Comparison of ENCODE assay signal across 8 mouse cellular contexts in genomic region chr11:3451701-3452163, GRCm38 (mm10). TPM values are rescaled to one million over a fixed set of nuclear protein-coding genes. Genes with fewer than 3 reads are reported as not detected.
DNase-seq lines count a peak whose midpoint lies in the region; ATAC-seq and TF ChIP-seq lines count a peak whose summit lies in the region.

No protein-coding gene starts in this region.

- intact Hi-C loops in heart, postnatal 10 days (cut with DNase I), result loop anchor here (2.0 to 5.0 kb wide), 3 partner anchors 43 to 119 kb away; partner anchors contain the start of genes Limk2 and Pik3ip1
- intact Hi-C loops in left cerebral cortex, postnatal 14 days (cut with DNase I), result loop anchor here (5.0 kb wide), 1 partner anchor 64 kb away; no protein-coding TSS in a partner anchor

- peak; percentile 77 for DNase-seq in heart, embryonic 10.5 days (ENCODE audit: low spot score)
- DNase-seq in heart, postnatal 10 days, result no peak
- DNase-seq in A20 (ENCODE audit: low read depth, low spot score) (peak; percentile 75), adipocyte (ENCODE audit: low spot score) (no peak)
- DNase-seq in adrenal gland, postnatal 36 days, result peak; percentile 63 to 76
- no peak for DNase-seq in forebrain, postnatal 0 days
- peak; percentile 35 to 43 for DNase-seq in left cerebral cortex, postnatal 14 days (ENCODE audit: low spot score in 2 of 2)

- peak overlapping the region; percentile 88 for H3K9ac ChIP-seq in forebrain, postnatal 0 days

- no peaks in the 10 kb centered on the region for H3K27me3 ChIP-seq in heart, embryonic 10.5 days (ENCODE audit: insufficient read depth, poor library complexity, severe bottlenecking)
- H3K27me3 ChIP-seq in forebrain, postnatal 0 days (ENCODE audit: insufficient read depth, low read length), result no peaks in the 10 kb centered on the region

- peak overlapping the region; percentile 90 for H3K4me3 ChIP-seq in heart, embryonic 10.5 days
- H3K4me3 ChIP-seq in forebrain, postnatal 0 days (ENCODE audit: low read depth, low read length), result peak overlapping the region; percentile 92

- TF ChIP-seq CTCF in forebrain, postnatal 0 days (IDR thresholded peaks at IDR 0.05; ENCODE audit: low read depth), result no peak

- H3K4me2 ChIP-seq in forebrain, postnatal 0 days (ENCODE audit: low read depth), result peak overlapping the region; percentile 87

- H3K27ac ChIP-seq in heart, embryonic 10.5 days, result peak overlapping the region; percentile 94
- H3K27ac ChIP-seq in forebrain, postnatal 0 days (ENCODE audit: low read depth, low read length), result peak overlapping the region; percentile 81

- no peaks in the 10 kb centered on the region for H3K9me3 ChIP-seq in heart, embryonic 10.5 days
- no peaks in the 10 kb centered on the region for H3K9me3 ChIP-seq in forebrain, postnatal 0 days (ENCODE audit: low read length)

- WGBS in heart, embryonic 10.5 days, result 1% methylated on average over 20 of the region's 20 CpGs
- WGBS in forebrain, postnatal 0 days, result under 1% methylated on average over 20 of the region's 20 CpGs

- peak; percentile 32 for ATAC-seq in forebrain, postnatal 0 days
- peak; percentile 39 for ATAC-seq in megakaryocyte-erythroid progenitor cell, adult 5-6 weeks (replicated peaks; ENCODE audit: low FRiP score, low TSS enrichment, poor library complexity, severe bottlenecking)

- H3K4me1 ChIP-seq in heart, embryonic 10.5 days, result peaks cover 5% of the 10 kb centered on the region
- peaks cover 8% of the 10 kb centered on the region; the same call in 1 of the 2 replicates for H3K4me1 ChIP-seq in forebrain, postnatal 0 days (ENCODE audit: insufficient read depth)

- peaks cover 20% of the 10 kb centered on the region for H3K36me3 ChIP-seq in heart, embryonic 10.5 days
- H3K36me3 ChIP-seq in forebrain, postnatal 0 days (ENCODE audit: insufficient read depth), result no peaks in the 10 kb centered on the region

RNA-seq across cellular contexts. Expression of gene Rnf185, which starts 0.4 kb away (rescaled TPM):
- 29.8 and 31.0 TPM in 2 replicates for polyA plus RNA-seq in heart, embryonic 10.5 days (2016; fragmentation: Nextera tagmentation; extraction: Ambion mirVana)
- 10 to 100 TPM; 27.9 to 28.0 TPM for total RNA-seq in heart, postnatal 10 days (2021)
- total RNA-seq in adrenal gland, postnatal 36 days (2021), result 10 to 100 TPM; 30.8 to 42.9 TPM
- total RNA-seq in forebrain, postnatal 0 days (2014; rRNA removed), result 35.9 and 38.8 TPM in 2 replicates
- polyA plus RNA-seq in forebrain, postnatal 0 days (2015; fragmentation: Nextera tagmentation; extraction: Ambion mirVana), result 36.3 and 36.9 TPM in 2 replicates
- total RNA-seq in left cerebral cortex, postnatal 14 days (2021), result 10 to 100 TPM; 21.7 to 22.4 TPM
- 7.1 and 8.4 TPM in 2 replicates for total RNA-seq in megakaryocyte-erythroid progenitor cell, adult 5-6 weeks (2014; fragmentation: Nextera tagmentation)
- 3.0 and 4.6 TPM in 2 replicates for total RNA-seq in megakaryocyte-erythroid progenitor cell, adult 5-6 weeks (2017)

RNA-seq across cellular contexts. Expression of gene Pla2g3, which starts 36.4 kb away (rescaled TPM):
- 0.21 and 0.70 TPM in 2 replicates for polyA plus RNA-seq in heart, embryonic 10.5 days (2016; fragmentation: Nextera tagmentation; extraction: Ambion mirVana)
- under 1 TPM in 1 of 2 experiments, not detected in 1; 0.10 TPM for total RNA-seq in heart, postnatal 10 days (2021)
- under 1 TPM in 1 of 2 experiments, not detected in 1; 0.20 TPM for total RNA-seq in adrenal gland, postnatal 36 days (2021)
- 21.3 and 26.2 TPM in 2 replicates for total RNA-seq in forebrain, postnatal 0 days (2014; rRNA removed)
- polyA plus RNA-seq in forebrain, postnatal 0 days (2015; fragmentation: Nextera tagmentation; extraction: Ambion mirVana), result 9.4 and 11.9 TPM in 2 replicates
- 1 to 10 TPM; 3.6 to 7.2 TPM for total RNA-seq in left cerebral cortex, postnatal 14 days (2021)
- total RNA-seq in megakaryocyte-erythroid progenitor cell, adult 5-6 weeks (2014; fragmentation: Nextera tagmentation), result 0.12 TPM in 1 of 2 replicates, not detected in the other
- total RNA-seq in megakaryocyte-erythroid progenitor cell, adult 5-6 weeks (2017), result 0.28 TPM in 1 of 2 replicates, not detected in the other

RNA-seq across cellular contexts. Expression of gene Limk2, which starts 42.7 kb away (rescaled TPM):
- 68.8 and 73.9 TPM in 2 replicates for polyA plus RNA-seq in heart, embryonic 10.5 days (2016; fragmentation: Nextera tagmentation; extraction: Ambion mirVana)
- total RNA-seq in heart, postnatal 10 days (2021), result 10 to 100 TPM; 25.2 to 27.7 TPM
- total RNA-seq in adrenal gland, postnatal 36 days (2021), result 10 to 100 TPM; 15.6 to 25.4 TPM
- total RNA-seq in forebrain, postnatal 0 days (2014; rRNA removed), result 148 and 173 TPM in 2 replicates
- polyA plus RNA-seq in forebrain, postnatal 0 days (2015; fragmentation: Nextera tagmentation; extraction: Ambion mirVana), result 87.7 and 98.6 TPM in 2 replicates
- total RNA-seq in left cerebral cortex, postnatal 14 days (2021), result 100 to 1,000 TPM; 101 to 104 TPM
- 23.6 and 24.4 TPM in 2 replicates for total RNA-seq in megakaryocyte-erythroid progenitor cell, adult 5-6 weeks (2014; fragmentation: Nextera tagmentation)
- total RNA-seq in megakaryocyte-erythroid progenitor cell, adult 5-6 weeks (2017), result 15.8 and 24.5 TPM in 2 replicates

RNA-seq across cellular contexts. Expression of gene Inpp5j, which starts 52.9 kb away (rescaled TPM):
- 2.8 and 9.7 TPM in 2 replicates for polyA plus RNA-seq in heart, embryonic 10.5 days (2016; fragmentation: Nextera tagmentation; extraction: Ambion mirVana)
- 10 to 100 TPM; 15.4 to 19.1 TPM for total RNA-seq in heart, postnatal 10 days (2021)
- under 1 TPM; 0.66 to 0.76 TPM for total RNA-seq in adrenal gland, postnatal 36 days (2021)
- total RNA-seq in forebrain, postnatal 0 days (2014; rRNA removed), result 3.5 and 6.5 TPM in 2 replicates
- 6.6 and 9.7 TPM in 2 replicates for polyA plus RNA-seq in forebrain, postnatal 0 days (2015; fragmentation: Nextera tagmentation; extraction: Ambion mirVana)
- total RNA-seq in left cerebral cortex, postnatal 14 days (2021), result 10 to 100 TPM; 51.7 to 53.4 TPM
- total RNA-seq in megakaryocyte-erythroid progenitor cell, adult 5-6 weeks (2014; fragmentation: Nextera tagmentation), result 0.37 TPM in 1 of 2 replicates, not detected in the other
- not detected in 2 replicates for total RNA-seq in megakaryocyte-erythroid progenitor cell, adult 5-6 weeks (2017)

Comparison
In these comparisons a context has a peak if more than half of its experiments do, and no peak if none do; other contexts are left out.
1. DNase-seq: peak in heart, embryonic 10.5 days (single experiment), A20 (single experiment), adrenal gland, postnatal 36 days (2 of 2) and left cerebral cortex, postnatal 14 days (2 of 2); none in heart, postnatal 10 days (0 of 2), forebrain, postnatal 0 days (single experiment) and adipocyte (single experiment).